Mouse (Mus musculus) myocyte (in vitro differentiated cells): ENCODE measurements around the gene Itsn1. TPM values are rescaled to one million over a fixed set of nuclear protein-coding genes. Genes with fewer than 3 reads are reported as not detected.
A peak's percentile ranks its signal among the peaks of the same experiment; 100 is the strongest.

Experiments used
- H3K27me3 ChIP-seq: one replicate; pipeline ENCODE4 v1.6.1; 2011; ENCODE audit not compliant: control insufficient read depth, insufficient read depth, insufficient read length
- H3K36me3 ChIP-seq: one replicate; pipeline ENCODE4 v1.6.1; 2011; ENCODE audit not compliant: control insufficient read depth, insufficient read depth
- H3K4me2 ChIP-seq: one replicate; pipeline ENCODE4 v1.6.1; 2011; ENCODE audit warnings: low read depth, control low read depth
- H3K4me3 ChIP-seq: one replicate; pipeline ENCODE4 v1.5.1; 2011; ENCODE audit warnings: mild to moderate bottlenecking, control low read depth, moderate library complexity
- H3K79me2 ChIP-seq: one replicate; pipeline ENCODE4 v1.6.1; 2011; ENCODE audit not compliant: control insufficient read depth, insufficient read depth
- H3ac ChIP-seq: one replicate; pipeline ENCODE4 v1.6.1; 2011; ENCODE audit not compliant: control insufficient read depth, insufficient read length
- CEBPB ChIP-seq: IDR thresholded peaks from 2 replicates; pipeline ENCODE4 v1.6.1; 2011; ENCODE audit warnings: mild to moderate bottlenecking, moderate library complexity; ENCODE audit not compliant: poor library complexity, insufficient read depth, severe bottlenecking
- E2F4 ChIP-seq: IDR thresholded peaks from one replicate; pipeline ENCODE4 v1.6.1; 2011; ENCODE audit warnings: mild to moderate bottlenecking, control low read depth, moderate library complexity; ENCODE audit not compliant: insufficient read depth
- MAX ChIP-seq: IDR thresholded peaks from one replicate; pipeline ENCODE4 v1.6.1; 2011; ENCODE audit warnings: low read depth, mild to moderate bottlenecking, control low read depth
- MYOD1 ChIP-seq, 3 experiments: IDR thresholded peaks; one replicate each; pipeline ENCODE4 v1.6.1; 2011; ENCODE audit warnings: control low read depth in 2 of 3, low read depth in 2 of 3, mild to moderate bottlenecking in 2 of 3, moderate library complexity in 1 of 3; ENCODE audit not compliant: insufficient read length in 2 of 3, control insufficient read depth in 1 of 3
- MYOG ChIP-seq, 3 experiments: IDR thresholded peaks; one replicate each; pipeline ENCODE4 v1.6.1; 2011; ENCODE audit warnings: control low read depth in 2 of 3, low read depth in 2 of 3, mild to moderate bottlenecking in 2 of 3; ENCODE audit not compliant: insufficient read length in 2 of 3, control insufficient read depth in 1 of 3, insufficient read depth in 1 of 3
- POLR2A ChIP-seq: IDR thresholded peaks from one replicate; pipeline ENCODE4 v1.6.1; 2011; ENCODE audit warnings: low read depth, mild to moderate bottlenecking, control low read depth, moderate library complexity; ENCODE audit not compliant: insufficient read length
- POLR2AphosphoS2 ChIP-seq: IDR thresholded peaks from one replicate; pipeline ENCODE4 v1.6.1; 2011; ENCODE audit warnings: low read depth, control low read depth; ENCODE audit not compliant: insufficient read length
- REST ChIP-seq: IDR thresholded peaks from one replicate; pipeline ENCODE4 v1.6.1; 2011; ENCODE audit warnings: mild to moderate bottlenecking, control low read depth, moderate library complexity; ENCODE audit not compliant: insufficient read depth, insufficient read length
- SRF ChIP-seq: IDR thresholded peaks from one replicate; pipeline ENCODE4 v1.6.1; 2011; ENCODE audit warnings: low read depth; ENCODE audit not compliant: control insufficient read depth, insufficient read length
- TCF12 ChIP-seq: IDR thresholded peaks from one replicate; pipeline ENCODE4 v1.6.1; 2011; ENCODE audit warnings: mild to moderate bottlenecking, control low read depth; ENCODE audit not compliant: poor library complexity, insufficient read depth, severe bottlenecking
- TCF3 ChIP-seq: IDR thresholded peaks from one replicate; pipeline ENCODE4 v1.6.1; 2011; ENCODE audit warnings: low read depth, control low read depth; ENCODE audit not compliant: insufficient read length
- USF1 ChIP-seq: IDR thresholded peaks from one replicate; pipeline ENCODE4 v1.6.1; 2011; ENCODE audit warnings: low read depth, mild to moderate bottlenecking, control low read depth, moderate library complexity
- polyA plus RNA-seq: library from polyadenylated mRNA; unstranded; fragments of >200 nt; fragmentation: generic; extraction: Trizol; gene quantifications from one replicate; pipeline ENCODE4 v1.2.1, GENCODE M21; 2012; ENCODE audit warnings: missing spikeins

Itsn1 gene
- polyA plus RNA-seq, 1 experiment: 27.5 TPM

DNA sequence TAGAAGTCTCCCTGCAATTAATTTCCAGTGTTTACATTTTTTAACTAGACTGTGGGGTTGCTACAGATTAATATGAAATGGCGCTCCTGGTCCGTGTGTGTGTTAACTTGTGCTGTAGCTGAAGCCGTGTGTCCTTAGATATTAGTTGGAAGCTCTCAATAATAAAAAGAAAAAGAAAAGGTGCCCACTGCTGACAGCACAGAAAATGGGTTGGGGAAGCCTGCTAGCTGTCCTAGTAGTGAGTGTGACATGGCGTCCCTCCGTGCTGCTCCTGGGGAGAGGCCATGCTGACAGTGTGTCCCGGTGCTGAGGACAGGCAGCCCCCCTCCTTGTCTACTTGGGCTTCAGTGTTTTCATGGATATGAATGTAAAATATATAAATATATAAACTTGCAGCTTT is 142.1 kb downstream of the Itsn1 start:
- H3K36me3 ChIP-seq: no peaks in the 10 kb centered on the region

DNA sequence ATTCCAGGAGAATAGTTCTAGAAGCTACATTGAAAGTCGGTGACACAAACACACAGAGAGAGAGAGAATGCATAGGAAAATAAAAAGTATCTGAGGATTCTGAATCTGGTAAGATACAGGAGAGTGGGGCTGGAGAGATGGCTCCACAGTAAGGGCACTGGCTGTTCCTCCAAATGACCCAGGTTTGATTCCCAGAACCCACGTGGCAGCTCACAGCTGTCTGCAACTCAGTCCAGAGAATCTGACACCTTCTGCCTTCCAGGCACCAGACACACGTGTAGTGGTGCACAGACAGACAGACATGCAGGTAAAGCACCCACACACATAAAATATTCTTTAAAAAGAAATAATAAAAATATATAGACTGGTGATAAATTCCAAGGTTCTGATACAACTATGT is 144.6 kb downstream of the Itsn1 start:
- H3K79me2 ChIP-seq: no peaks in the 10 kb centered on the region
- no peak overlapping the region for H3K4me2 ChIP-seq
- TF ChIP-seq CEBPB (no peak), MYOG (IDR thresholded peaks at IDR 0.05; ENCODE audit: control insufficient read depth in 1 of 3, insufficient read depth in 1 of 3, insufficient read length in 2 of 3, low read depth in 2 of 3) (peak in 1 of 3 experiments; percentile 23), MYOD1 (IDR thresholded peaks at IDR 0.05; ENCODE audit: control insufficient read depth in 1 of 3, insufficient read length in 2 of 3, low read depth in 2 of 3) (peak in 1 of 3 experiments; percentile 14)
- H3K36me3 ChIP-seq: no peaks in the 10 kb centered on the region
- no peak overlapping the region for H3ac ChIP-seq
- no peaks in the 10 kb centered on the region for H3K27me3 ChIP-seq
- H3K4me3 ChIP-seq: no peak overlapping the region

More for the DNA sequence above, 142.1 kb downstream of the Itsn1 start:
- no peak overlapping the region for H3K4me3 ChIP-seq
- no peaks in the 10 kb centered on the region for H3K27me3 ChIP-seq
- H3ac ChIP-seq: no peak overlapping the region
- TF ChIP-seq CEBPB (no peak), TCF12 (no peak), POLR2A (no peak), MAX (no peak), USF1 (no peak), TCF3 (no peak), POLR2AphosphoS2 (no peak), MYOD1 (IDR thresholded peaks at IDR 0.05; ENCODE audit: control insufficient read depth in 1 of 3, insufficient read length in 2 of 3, low read depth in 2 of 3) (no peak), SRF (no peak), E2F4 (no peak), MYOG (IDR thresholded peaks at IDR 0.05; ENCODE audit: control insufficient read depth in 1 of 3, insufficient read depth in 1 of 3, insufficient read length in 2 of 3, low read depth in 2 of 3) (no peak)
- no peaks in the 10 kb centered on the region for H3K79me2 ChIP-seq
- H3K4me2 ChIP-seq: no peak overlapping the region

DNA sequence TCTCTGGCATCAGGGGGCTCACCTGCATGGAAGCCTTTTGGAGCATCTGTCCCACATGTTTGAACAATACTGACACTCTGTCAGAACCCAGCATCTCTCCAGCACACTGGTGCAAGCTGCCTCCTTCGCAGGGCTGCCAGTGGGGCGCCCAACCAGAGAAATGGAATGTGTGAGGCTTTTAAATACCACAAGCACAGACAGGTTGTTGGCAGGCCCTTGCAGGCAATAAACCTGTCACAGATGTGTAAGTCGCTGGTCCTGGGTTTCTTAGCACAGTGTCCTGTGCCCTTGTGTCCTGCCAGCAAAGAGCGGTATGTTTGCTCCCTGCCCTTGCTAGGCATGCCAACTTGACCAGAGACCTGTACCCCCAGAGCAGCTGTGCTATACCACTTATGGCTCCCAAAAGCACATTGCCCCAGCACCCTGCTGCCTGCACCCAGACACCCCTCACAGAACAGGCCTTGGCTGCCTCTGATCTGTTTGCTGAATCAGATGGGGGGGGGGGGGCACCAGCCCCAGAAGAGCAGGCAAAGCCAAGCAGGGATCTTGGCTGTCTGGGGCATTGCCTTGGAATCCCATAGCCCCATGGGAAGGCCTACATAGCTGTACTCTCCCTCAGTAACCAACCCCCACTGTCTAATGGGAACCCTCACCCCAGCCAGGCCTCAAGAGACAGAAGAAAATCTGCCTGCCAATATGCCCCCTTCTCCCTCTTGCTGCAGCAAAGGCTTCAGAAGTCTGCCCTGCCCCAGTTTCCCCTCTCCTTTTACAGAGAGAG is 146.7 kb downstream of the Itsn1 start:
- no peak overlapping the region for H3ac ChIP-seq
- TF ChIP-seq TCF12 (peak; percentile 7), POLR2AphosphoS2 (no peak), TCF3 (no peak), MYOD1 (IDR thresholded peaks at IDR 0.05; ENCODE audit: control insufficient read depth in 1 of 3, insufficient read length in 2 of 3, low read depth in 2 of 3) (peak in 1 of 3 experiments; percentile 4), CEBPB (no peak), USF1 (no peak), MYOG (IDR thresholded peaks at IDR 0.05; ENCODE audit: control insufficient read depth in 1 of 3, insufficient read depth in 1 of 3, insufficient read length in 2 of 3, low read depth in 2 of 3) (peak; percentile 18 to 53 (median 24)), MAX (no peak), SRF (no peak), REST (no peak), POLR2A (no peak), E2F4 (no peak)
- H3K79me2 ChIP-seq: no peaks in the 10 kb centered on the region
- no peaks in the 10 kb centered on the region for H3K27me3 ChIP-seq
- no peaks in the 10 kb centered on the region for H3K36me3 ChIP-seq
- peak overlapping the region; percentile 12 for H3K4me2 ChIP-seq
- no peak overlapping the region for H3K4me3 ChIP-seq

DNA sequence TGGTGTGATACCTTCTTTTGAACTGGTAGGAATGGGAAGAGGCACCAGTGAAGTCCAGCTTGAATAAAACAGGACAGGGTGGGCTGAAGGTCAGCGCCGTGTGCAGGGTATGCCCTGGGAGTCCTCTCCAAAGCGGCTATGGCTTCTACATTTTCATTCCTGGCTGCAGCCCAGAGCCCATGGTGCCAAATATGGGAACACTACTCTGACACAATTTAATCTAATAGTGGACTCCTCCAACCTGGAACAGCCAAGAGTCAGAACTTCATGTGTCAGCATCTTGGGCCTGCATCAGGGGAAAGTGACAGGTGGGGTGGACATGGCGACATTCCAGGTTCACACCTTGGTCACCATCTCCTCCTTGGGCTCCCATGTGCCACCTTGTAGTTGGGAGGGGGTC is 147.4 kb downstream of the Itsn1 start:
- TF ChIP-seq TCF12 (no peak), TCF3 (no peak), POLR2AphosphoS2 (no peak)
- no peaks in the 10 kb centered on the region for H3K27me3 ChIP-seq
- peak overlapping the region; percentile 12 for H3K4me2 ChIP-seq
- H3ac ChIP-seq: no peak overlapping the region
- H3K79me2 ChIP-seq: no peaks in the 10 kb centered on the region
- H3K36me3 ChIP-seq: no peaks in the 10 kb centered on the region
- H3K4me3 ChIP-seq: no peak overlapping the region

GRCm38 (mm10) chr16:91879101-91879500 is 150.0 kb downstream of the Itsn1 start:
- TF ChIP-seq E2F4: no peak
- TF ChIP-seq SRF: no peak
- no peak for TF ChIP-seq TCF12
- Histone ChIP-seq H3ac (no peak overlapping the region), H3K4me3 (no peak overlapping the region), H3K27me3 (no peaks in the 10 kb centered on the region), H3K4me2 (no peak overlapping the region), H3K36me3 (no peaks in the 10 kb centered on the region), H3K79me2 (no peaks in the 10 kb centered on the region)
